Mouse (Mus musculus): Measurements from ENCODE around the gene Ephb2.

Ephb2 gene

GRCm38 (mm10) chr4:136763349-136763748 lies 72.4 kb downstream of the Ephb2 start:
- no peak for DNase-seq (ENCODE audit: low spot score in 2 of 2)

GRCm38 (mm10) chr4:136761713-136762380 lies 73.9 kb downstream of the Ephb2 start:
- no peak for DNase-seq (ENCODE audit: low spot score in 2 of 2)

DNA sequence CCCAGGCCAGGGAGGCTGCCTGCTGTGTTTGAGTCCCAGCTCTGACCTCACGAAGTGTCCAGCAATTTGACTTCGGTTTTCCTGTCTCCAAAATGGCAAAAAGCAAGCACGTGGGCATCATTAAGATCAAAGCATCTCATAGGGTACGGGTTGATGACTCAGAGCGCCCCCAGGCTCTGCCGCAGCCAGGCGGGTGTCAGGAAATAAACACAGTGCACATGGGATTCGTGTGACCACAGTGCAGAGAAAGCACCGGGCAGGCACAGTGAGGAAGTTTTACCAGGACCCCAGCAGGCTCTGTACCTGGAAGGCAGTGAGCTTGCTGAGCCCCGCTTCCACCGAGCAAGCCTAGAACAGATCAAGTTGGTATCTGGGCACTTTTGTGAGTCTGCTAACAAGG lies 74.9 kb downstream of the Ephb2 start:
- DNase-seq (ENCODE audit: low spot score in 2 of 2), result no peak

- no peak for DNase-seq (ENCODE audit: low spot score in 2 of 2)
These were observed 78.7 kb downstream of the Ephb2 start for GRCm38 (mm10) chr4:136757096-136757495.

GRCm38 (mm10) chr4:136756486-136756885 lies 79.3 kb downstream of the Ephb2 start:
- no peak for DNase-seq (ENCODE audit: low spot score in 2 of 2)

DNA sequence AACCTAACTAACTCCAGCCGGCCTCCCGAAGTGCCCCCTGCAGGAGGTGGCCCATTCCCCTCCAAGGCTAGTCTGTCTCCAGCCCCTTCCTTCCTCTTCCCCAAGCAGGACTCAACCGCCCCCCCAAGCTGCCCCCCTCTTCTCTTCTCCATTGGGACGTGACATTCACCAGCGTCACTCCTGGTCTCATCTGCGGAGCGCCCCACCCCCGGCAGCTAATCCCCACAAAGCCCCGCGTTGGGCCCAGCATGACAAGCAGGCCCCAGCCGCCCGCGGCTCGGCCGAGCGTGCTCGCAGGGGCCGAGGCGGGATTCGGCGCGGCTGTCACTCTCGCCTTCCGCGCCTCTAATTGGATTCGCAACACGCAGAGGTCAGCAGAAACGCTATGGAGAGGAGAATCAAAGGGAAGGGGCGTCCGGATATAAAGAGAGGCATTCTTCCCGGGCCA lies 80.4 kb downstream of the Ephb2 start:
- DNase-seq (ENCODE audit: low spot score in 2 of 2), result no peak

DNA sequence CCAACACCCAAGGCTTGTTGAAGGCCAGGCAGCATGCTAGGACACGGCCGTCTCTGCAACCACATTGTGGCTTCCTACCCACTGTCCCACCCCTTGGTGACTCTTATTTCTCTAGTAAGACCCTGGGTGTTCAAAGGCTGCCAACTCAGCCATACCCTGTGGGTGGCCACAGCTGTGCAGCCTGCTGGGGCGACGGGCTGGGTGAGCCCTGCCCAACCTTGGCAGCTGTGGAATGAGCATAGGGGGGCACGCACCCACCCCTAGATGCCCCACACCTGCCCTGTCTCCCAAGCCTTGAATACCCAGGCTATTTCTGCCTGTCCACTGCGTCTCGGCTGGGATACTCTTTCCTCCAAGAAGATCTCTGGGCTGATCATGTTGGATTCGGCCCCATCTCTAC lies 81.5 kb downstream of the Ephb2 start:
- no peak for DNase-seq (ENCODE audit: low spot score in 2 of 2)

DNA sequence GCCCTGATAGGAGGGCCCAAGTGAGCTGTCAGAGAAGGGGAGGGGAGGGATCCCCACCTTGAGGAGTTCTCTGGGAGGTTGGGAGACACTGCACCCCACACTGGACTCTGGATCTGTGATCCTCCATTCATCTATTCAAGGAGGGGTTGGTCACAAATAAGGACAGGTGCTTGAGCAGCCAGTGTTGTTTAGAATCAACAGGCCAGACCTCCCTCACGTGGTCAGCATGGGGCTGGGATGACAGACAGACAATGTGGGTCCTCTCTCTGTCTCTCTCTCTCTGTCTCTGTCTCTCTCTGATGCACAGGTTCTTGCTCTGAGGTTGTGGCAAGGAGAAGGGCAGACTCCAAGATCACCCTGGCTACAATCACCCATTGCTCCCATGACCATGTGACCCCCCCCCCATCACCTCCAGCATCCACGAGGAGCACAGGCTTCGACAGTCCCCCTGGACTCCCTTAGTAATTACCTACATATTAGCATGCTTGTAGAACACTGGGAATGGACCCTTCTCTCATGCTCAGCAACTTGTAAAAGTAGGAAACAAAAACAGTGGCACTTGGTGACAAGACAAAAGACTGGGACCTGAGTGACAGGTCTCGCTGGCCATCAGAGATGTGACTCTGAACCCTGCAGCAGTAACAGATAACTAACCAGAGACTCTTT lies 84.3 kb downstream of the Ephb2 start:
- no peak for DNase-seq (ENCODE audit: low spot score in 2 of 2)

GRCm38 (mm10) chr4:136750578-136751338 lies 85.0 kb downstream of the Ephb2 start:
- DNase-seq (ENCODE audit: low spot score in 2 of 2), result no peak

DNA sequence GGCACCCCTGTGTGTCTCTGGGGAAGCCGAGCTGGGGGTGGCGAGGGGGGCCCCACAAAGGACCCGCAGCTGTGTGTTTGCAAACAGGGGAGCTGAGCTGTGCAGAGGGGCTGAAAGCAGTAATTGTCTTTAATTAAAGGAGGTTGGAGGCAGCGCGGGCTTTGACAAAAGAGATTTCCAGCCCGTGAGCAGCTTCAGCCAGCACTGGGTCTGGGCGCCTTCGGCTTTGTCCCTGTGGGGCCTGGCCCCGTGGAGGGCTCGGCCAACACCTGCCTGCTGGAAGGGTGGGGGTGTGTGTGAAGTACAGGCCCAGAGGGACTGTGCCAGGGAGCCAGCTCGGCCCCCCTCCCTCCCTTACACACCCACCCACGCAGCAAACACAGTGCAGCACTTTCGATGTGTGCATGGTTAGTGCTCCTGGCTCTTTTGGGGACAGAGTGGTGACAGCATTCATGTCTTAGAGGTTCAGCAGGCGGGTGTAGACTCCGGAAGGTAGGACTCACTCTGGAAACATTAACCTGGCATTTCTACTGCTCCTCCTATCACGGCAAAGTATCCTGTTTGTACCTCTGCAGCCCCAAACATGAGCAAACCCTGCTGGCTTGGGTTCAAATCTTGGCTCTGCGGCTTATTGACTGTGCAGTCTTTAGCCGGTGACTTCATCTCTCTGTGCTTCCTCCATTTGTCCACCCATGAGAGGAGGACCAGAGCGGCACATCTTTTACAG lies 85.8 kb downstream of the Ephb2 start:
- no peak for DNase-seq (ENCODE audit: low spot score in 2 of 2)

- DNase-seq (ENCODE audit: low spot score in 2 of 2), result no peak
These were observed 86.4 kb downstream of the Ephb2 start for GRCm38 (mm10) chr4:136749431-136749830.

DNA sequence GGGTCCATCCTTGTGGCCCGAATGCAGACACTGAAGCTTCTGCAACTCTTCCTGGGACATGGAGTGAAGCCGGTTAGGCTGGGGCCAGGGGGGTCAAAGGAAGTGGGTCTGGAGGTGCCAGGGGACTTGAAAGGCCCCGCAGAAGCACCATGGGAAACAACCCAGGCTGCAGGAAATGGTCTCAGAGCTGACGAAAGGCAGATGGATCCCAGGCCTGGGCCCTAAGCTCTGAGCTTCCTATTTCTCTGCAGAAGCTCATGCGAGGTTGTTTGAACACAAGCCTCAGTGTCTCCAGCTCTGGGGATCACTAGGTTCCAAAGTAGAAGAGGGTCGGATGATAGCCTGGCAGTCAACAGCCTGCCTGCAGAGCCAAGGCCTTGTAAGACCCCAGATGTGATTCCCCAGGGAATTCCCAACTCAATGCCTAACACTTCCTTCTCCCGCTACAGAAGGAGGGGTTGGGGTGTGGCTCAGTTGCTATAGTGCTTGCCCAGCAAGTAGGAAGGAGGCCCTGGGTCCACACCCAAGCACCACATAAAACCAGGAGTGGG lies 86.9 kb downstream of the Ephb2 start:
- no peak for DNase-seq (ENCODE audit: low spot score in 2 of 2)

GRCm38 (mm10) chr4:136746516-136746915 lies 89.3 kb downstream of the Ephb2 start:
- no peak for DNase-seq (ENCODE audit: low spot score in 2 of 2)

- DNase-seq (ENCODE audit: low spot score in 2 of 2), result no peak
These were observed 93.1 kb downstream of the Ephb2 start for GRCm38 (mm10) chr4:136742677-136743076.

GRCm38 (mm10) chr4:136741840-136742239 lies 93.9 kb downstream of the Ephb2 start:
- DNase-seq (ENCODE audit: low spot score in 2 of 2), result no peak

GRCm38 (mm10) chr4:136740963-136741362 lies 94.8 kb downstream of the Ephb2 start:
- DNase-seq (ENCODE audit: low spot score in 2 of 2), result no peak

- DNase-seq (ENCODE audit: low spot score in 2 of 2), result no peak
These were observed 96.6 kb downstream of the Ephb2 start for GRCm38 (mm10) chr4:136739189-136739588.

GRCm38 (mm10) chr4:136738291-136738690 lies 97.5 kb downstream of the Ephb2 start:
- no peak for DNase-seq (ENCODE audit: low spot score in 2 of 2)

DNA sequence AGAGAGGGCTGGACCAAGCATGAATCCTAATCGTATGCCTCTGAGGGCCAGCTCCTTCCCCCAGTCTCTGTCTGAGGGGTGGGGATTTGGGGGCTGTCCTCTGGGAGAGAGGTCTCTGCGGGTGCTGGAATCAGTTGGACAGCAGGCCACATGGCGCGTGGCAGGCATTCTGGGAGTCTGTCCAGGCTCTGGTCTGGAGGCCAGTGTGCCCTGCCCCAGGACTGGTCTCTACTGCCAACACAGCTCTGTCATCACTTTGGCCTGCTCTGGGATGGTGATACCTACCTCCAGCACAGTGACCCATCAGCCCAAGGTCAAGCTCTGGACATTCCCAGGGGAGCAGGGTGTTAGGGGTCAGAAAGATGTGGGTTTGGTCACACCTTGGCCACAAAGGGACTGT lies 99.9 kb downstream of the Ephb2 start:
- no peak for DNase-seq (ENCODE audit: low spot score in 2 of 2)

DNA sequence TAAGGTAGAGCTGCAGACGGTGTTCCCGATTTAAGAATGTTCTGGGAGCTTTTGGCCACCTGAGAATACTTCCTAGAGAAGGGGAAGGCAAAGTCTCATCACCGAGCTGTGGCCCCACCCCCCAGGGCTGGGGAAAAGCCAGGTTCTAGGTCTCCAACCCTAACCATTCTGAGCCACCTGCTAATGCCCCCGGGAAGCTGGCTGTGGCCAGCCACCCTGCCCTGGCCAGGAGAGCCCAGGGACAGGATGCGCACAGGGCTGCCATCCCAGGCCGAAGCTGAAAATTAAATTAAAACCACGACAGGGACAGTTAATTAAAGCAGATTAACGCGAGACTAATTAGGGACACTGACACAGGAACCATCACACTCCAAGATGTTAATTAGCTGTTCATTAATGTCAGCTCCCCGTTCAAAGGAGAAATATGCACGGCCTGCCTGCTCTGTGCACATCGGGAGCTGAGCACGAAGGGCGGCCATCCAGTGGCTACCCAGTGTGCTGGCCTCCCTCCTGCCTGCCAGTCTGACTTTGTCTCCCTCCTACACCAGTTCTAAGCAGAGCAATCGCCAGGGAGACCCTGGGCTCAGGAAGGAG lies 101.5 kb downstream of the Ephb2 start:
- no peak for DNase-seq (ENCODE audit: low spot score in 2 of 2)

GRCm38 (mm10) chr4:136733217-136733865 lies 102.4 kb downstream of the Ephb2 start:
- DNase-seq (ENCODE audit: low spot score in 2 of 2), result no peak
